Mouse (Mus musculus) urinary bladder, postnatal 10 days (tissue): ENCODE measurements around the gene Plekhf1.

Experiments used
- DNase-seq: peaks from one replicate; pipeline ENCODE4 v3.0.0; 2022; ENCODE audit warnings: low spot score

Gene Plekhf1

GRCm38 (mm10) chr7:38188281-38189075 is 39.3 kb downstream of the Plekhf1 start:
- DNase-seq: no peak

GRCm38 (mm10) chr7:38187796-38188195 is 40.0 kb downstream of the Plekhf1 start:
- no peak for DNase-seq

GRCm38 (mm10) chr7:38186861-38187260 is 41.0 kb downstream of the Plekhf1 start:
- no peak for DNase-seq

GRCm38 (mm10) chr7:38184786-38185185 is 43.0 kb downstream of the Plekhf1 start:
- no peak for DNase-seq

- DNase-seq: no peak
These were observed 43.4 kb downstream of the Plekhf1 start for GRCm38 (mm10) chr7:38184418-38184745.

GRCm38 (mm10) chr7:38183709-38184417 is 44.0 kb downstream of the Plekhf1 start:
- peak; percentile 49 for DNase-seq

GRCm38 (mm10) chr7:38182962-38183687 is 44.7 kb downstream of the Plekhf1 start, which contains the start of gene 1600014C10Rik:
TSS of gene 1600014C10Rik (plus strand) at chr7:38183217.
- DNase-seq: no peak

- peak; percentile 57 for DNase-seq
These were observed 45.2 kb downstream of the Plekhf1 start for GRCm38 (mm10) chr7:38182596-38182961.

GRCm38 (mm10) chr7:38181366-38181765 is 46.5 kb downstream of the Plekhf1 start:
- DNase-seq: no peak

- DNase-seq: no peak
These were observed 47.9 kb downstream of the Plekhf1 start for GRCm38 (mm10) chr7:38179896-38180295.

- no peak for DNase-seq
These were observed 51.8 kb downstream of the Plekhf1 start for GRCm38 (mm10) chr7:38176056-38176455.

- no peak for DNase-seq
These were observed 53.3 kb downstream of the Plekhf1 start for GRCm38 (mm10) chr7:38174321-38175148.

GRCm38 (mm10) chr7:38173871-38174270 is 53.9 kb downstream of the Plekhf1 start:
- DNase-seq: no peak

GRCm38 (mm10) chr7:38167724-38168141 is 60.1 kb downstream of the Plekhf1 start:
- DNase-seq: no peak
